Mouse (Mus musculus): ENCODE results near the gene Exoc8. TPM values are rescaled to one million over a fixed set of nuclear protein-coding genes. Genes with fewer than 3 reads are reported as not detected.

The Exoc8 gene
- total and polyA plus RNA-seq, 3 experiments = 9.5 to 16.9 TPM; not detected in 1

DNA sequence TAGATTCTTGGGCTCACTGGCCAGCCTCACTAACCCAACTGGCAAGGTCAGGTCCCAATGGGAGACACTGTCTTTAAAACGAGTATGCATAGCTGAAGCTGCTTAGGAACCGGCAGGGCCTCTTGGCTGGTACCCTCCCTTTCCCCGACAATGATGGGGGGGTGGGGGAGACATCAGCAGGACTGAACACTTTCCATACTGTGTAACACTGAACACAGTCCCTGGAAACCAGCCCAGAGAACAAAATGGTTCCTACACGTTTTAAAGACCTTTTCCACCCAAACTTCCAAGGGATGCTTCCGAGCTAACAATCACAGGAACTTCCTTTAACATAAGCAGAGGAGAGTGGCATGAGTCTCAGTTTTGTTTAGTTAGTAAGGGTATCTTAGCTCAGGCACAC is 37.6 kb upstream of the Exoc8 start:
- no peak for TF ChIP-seq KAT2A (conservative IDR thresholded peaks at IDR 0.05; ENCODE audit: low read depth, low read length)
- TF ChIP-seq SMC3 (IDR thresholded peaks at IDR 0.05; ENCODE audit: low read depth, low read length) = no peak
- no peak for TF ChIP-seq GATA1 (IDR thresholded peaks at IDR 0.05; ENCODE audit: low read depth, low read length)
- TF ChIP-seq TCF12 (IDR thresholded peaks at IDR 0.05; ENCODE audit: low read depth, low read length) = no peak
- TF ChIP-seq MEF2A (IDR thresholded peaks at IDR 0.05; ENCODE audit: extremely low read depth, insufficient replicate concordance, low read depth, low read length, poor library complexity, severe bottlenecking) = no peak
- no peak for TF ChIP-seq ZC3H11A (IDR thresholded peaks at IDR 0.05; ENCODE audit: low read depth, low read length)
- TF ChIP-seq MXI1 (IDR thresholded peaks at IDR 0.05; ENCODE audit: low read depth, low read length) = no peak
- no peak for TF ChIP-seq MYB (IDR thresholded peaks at IDR 0.05; ENCODE audit: low read depth, low read length)
- TF ChIP-seq MYC (IDR thresholded peaks at IDR 0.05; ENCODE audit: low read depth, low read length) = no peak
- TF ChIP-seq ZMIZ1 (IDR thresholded peaks at IDR 0.05; ENCODE audit: low read depth, low read length) = no peak
- TF ChIP-seq NRF1 (IDR thresholded peaks at IDR 0.05; ENCODE audit: insufficient read depth, low read depth, low read length, poor library complexity, severe bottlenecking) = no peak
- no peak for TF ChIP-seq UBTF (IDR thresholded peaks at IDR 0.05; ENCODE audit: borderline replicate concordance, insufficient read depth, low read depth, low read length)

DNA sequence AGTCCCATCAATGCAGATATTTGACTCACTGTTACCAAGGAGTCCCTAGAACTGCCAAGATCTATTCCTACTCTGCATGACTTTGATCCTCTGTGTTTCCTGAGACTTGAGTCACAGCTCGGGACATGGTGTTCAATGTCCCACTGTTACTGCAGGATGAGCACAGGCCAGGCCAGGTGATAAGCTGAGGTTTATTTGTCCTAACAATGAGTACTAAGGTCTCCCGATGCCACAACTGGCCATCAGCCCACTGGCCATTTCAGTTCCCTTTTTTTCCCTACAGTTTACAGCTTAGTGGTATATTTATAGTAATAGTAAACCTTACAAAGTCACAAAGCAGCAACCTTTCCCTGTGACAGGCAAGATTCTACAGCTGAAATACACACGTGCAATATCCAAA is 34.9 kb upstream of the Exoc8 start:
- Histone ChIP-seq H3K4me1 (ENCODE audit: control insufficient read depth in 1 of 2, insufficient read depth in 2 of 2, low read length in 2 of 2) (no peaks in the 10 kb centered on the region), H3K9me3 (replicated peaks; ENCODE audit: insufficient read depth, low read length) (no peaks in the 10 kb centered on the region), H3K36me3 (ENCODE audit: control insufficient read depth in 1 of 2, insufficient read depth in 2 of 2, low read length in 2 of 2) (peaks cover 0 to 4% of the 10 kb centered on the region in 2 experiments; a peak in 2 of 4 replicates), H3K9ac (ENCODE audit: control insufficient read depth, low read depth, low read length, poor library complexity, severe bottlenecking) (no peak overlapping the region), H3K4me3 (ENCODE audit: control insufficient read depth in 1 of 2, insufficient read depth in 1 of 2, low read depth in 2 of 2, low read length in 2 of 2) (no peak overlapping the region), H3K27me3 (ENCODE audit: control insufficient read depth in 1 of 2, insufficient read depth in 2 of 2, low read length in 2 of 2) (no peaks in the 10 kb centered on the region), H3K27ac (ENCODE audit: control insufficient read depth, low read depth, low read length) (no peak overlapping the region), H3K79me2 (ENCODE audit: control insufficient read depth, insufficient read depth, low read length, poor library complexity) (peaks cover 28% of the 10 kb centered on the region)
- TF ChIP-seq NRF1 (IDR thresholded peaks at IDR 0.05; ENCODE audit: insufficient read depth, low read depth, low read length, poor library complexity, severe bottlenecking) (no peak), BHLHE40 (IDR thresholded peaks at IDR 0.05; ENCODE audit: borderline replicate concordance, low read depth, low read length) (no peak), ELF1 (IDR thresholded peaks at IDR 0.05; ENCODE audit: low read depth, low read length) (no peak), POLR2A (IDR thresholded peaks at IDR 0.05; ENCODE audit: control insufficient read depth in 1 of 2, insufficient read depth in 1 of 2, low read depth in 1 of 2, low read length in 2 of 2, poor library complexity in 1 of 2) (no peak), MYB (IDR thresholded peaks at IDR 0.05; ENCODE audit: low read depth, low read length) (no peak), MAZ (IDR thresholded peaks at IDR 0.05; ENCODE audit: low read depth, low read length) (no peak), POLR2AphosphoS5 (IDR thresholded peaks at IDR 0.05; ENCODE audit: borderline replicate concordance, low read depth, low read length) (no peak), MEF2A (IDR thresholded peaks at IDR 0.05; ENCODE audit: extremely low read depth, insufficient replicate concordance, low read depth, low read length, poor library complexity, severe bottlenecking) (no peak), MYC (IDR thresholded peaks at IDR 0.05; ENCODE audit: low read depth, low read length) (no peak), EP300 (IDR thresholded peaks at IDR 0.05; ENCODE audit: low read depth in 1 of 2, low read length in 2 of 2) (no peak), RCOR1 (IDR thresholded peaks at IDR 0.05; ENCODE audit: low read depth, low read length) (no peak), NELFE (IDR thresholded peaks at IDR 0.05; ENCODE audit: low read depth, low read length) (no peak), MAX (IDR thresholded peaks at IDR 0.05; ENCODE audit: low read length) (no peak), HCFC1 (IDR thresholded peaks at IDR 0.05; ENCODE audit: low read depth, low read length) (no peak), USF2 (IDR thresholded peaks at IDR 0.05; ENCODE audit: borderline replicate concordance in 1 of 2, insufficient read depth in 1 of 2, low read depth in 1 of 2, low read length in 2 of 2) (no peak), POLR2AphosphoS2 (IDR thresholded peaks at IDR 0.05; ENCODE audit: low read length) (no peak), ZC3H11A (IDR thresholded peaks at IDR 0.05; ENCODE audit: low read depth, low read length) (no peak)
- no peak for DNase-seq (ENCODE audit: low read depth, low spot score)

More for the DNA sequence above, 37.6 kb upstream of the Exoc8 start:
- H3K27ac ChIP-seq (ENCODE audit: control insufficient read depth, low read depth, low read length) = no peak overlapping the region
- H3K9ac ChIP-seq (ENCODE audit: control insufficient read depth, low read depth, low read length, poor library complexity, severe bottlenecking) = no peak overlapping the region
- peaks cover 0 to 2% of the 10 kb centered on the region in 2 experiments; a peak in 1 of 4 replicates for H3K36me3 ChIP-seq (ENCODE audit: control insufficient read depth in 1 of 2, insufficient read depth in 2 of 2, low read length in 2 of 2)
- DNase-seq (ENCODE audit: low read depth, low spot score) = no peak
- no peaks in the 10 kb centered on the region for H3K27me3 ChIP-seq (ENCODE audit: control insufficient read depth in 1 of 2, insufficient read depth in 2 of 2, low read length in 2 of 2)
- H3K4me1 ChIP-seq (ENCODE audit: control insufficient read depth in 1 of 2, insufficient read depth in 2 of 2, low read length in 2 of 2) = no peaks in the 10 kb centered on the region
- H3K4me3 ChIP-seq (ENCODE audit: control insufficient read depth in 1 of 2, insufficient read depth in 1 of 2, low read depth in 2 of 2, low read length in 2 of 2) = no peak overlapping the region
- peaks cover 26% of the 10 kb centered on the region for H3K79me2 ChIP-seq (ENCODE audit: control insufficient read depth, insufficient read depth, low read length, poor library complexity)
- no peaks in the 10 kb centered on the region for H3K9me3 ChIP-seq (replicated peaks; ENCODE audit: insufficient read depth, low read length)

All from MEL (cell line).